Mouse (Mus musculus): ENCODE data around the gene Nat8f6.
A peak's percentile ranks its signal among the peaks of the same experiment; 100 is the strongest.
"Not testable (repeated sequence)": the region's sequence is repeated elsewhere in the genome, so short reads cannot be mapped to it uniquely, and the experiment has no call there.

Nat8f6 gene

DNA sequence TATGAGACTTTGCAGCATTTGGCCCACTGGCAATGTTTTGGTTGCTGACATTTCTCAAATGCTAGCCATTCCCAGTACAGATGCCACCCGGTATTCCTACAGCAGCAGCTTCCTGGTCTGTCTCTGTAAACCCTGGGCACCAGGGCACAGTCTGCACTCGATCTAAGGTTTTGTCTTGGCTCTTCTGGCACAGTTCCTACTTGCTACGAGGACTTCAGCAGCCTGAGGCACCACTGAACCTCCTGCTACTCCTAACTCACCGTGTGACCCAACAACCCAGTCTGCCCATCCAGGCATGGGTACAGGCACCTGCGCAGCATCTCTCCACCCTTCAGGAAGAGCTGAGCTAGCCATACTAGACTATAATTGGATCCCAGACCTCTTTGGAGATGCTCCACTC is 15.3 kb upstream of the Nat8f6 start:
- DNase-seq (ENCODE audit: low read depth, low spot score), result not testable (repeated sequence)

DNA sequence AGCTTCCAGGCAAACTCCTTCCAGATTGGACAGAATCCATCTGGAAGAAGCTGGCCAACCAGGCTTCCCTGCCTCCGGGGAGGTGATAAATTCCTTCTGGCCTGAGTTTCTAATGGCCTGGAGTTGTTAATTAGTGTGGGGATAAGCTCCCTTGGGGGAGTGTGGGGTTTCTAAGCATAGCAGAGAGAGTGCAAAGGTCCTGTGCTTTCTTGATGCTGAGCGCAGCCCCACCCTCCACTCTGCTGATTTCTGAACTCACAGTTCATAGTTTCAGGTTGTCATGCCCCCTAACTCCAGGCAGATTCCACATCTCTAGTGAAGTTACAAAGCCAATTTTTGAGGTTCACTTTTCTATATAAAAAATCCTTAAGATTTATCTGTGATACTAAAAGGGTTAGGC is 14.3 kb upstream of the Nat8f6 start:
- not testable (repeated sequence) for DNase-seq (ENCODE audit: low read depth, low spot score)

DNA sequence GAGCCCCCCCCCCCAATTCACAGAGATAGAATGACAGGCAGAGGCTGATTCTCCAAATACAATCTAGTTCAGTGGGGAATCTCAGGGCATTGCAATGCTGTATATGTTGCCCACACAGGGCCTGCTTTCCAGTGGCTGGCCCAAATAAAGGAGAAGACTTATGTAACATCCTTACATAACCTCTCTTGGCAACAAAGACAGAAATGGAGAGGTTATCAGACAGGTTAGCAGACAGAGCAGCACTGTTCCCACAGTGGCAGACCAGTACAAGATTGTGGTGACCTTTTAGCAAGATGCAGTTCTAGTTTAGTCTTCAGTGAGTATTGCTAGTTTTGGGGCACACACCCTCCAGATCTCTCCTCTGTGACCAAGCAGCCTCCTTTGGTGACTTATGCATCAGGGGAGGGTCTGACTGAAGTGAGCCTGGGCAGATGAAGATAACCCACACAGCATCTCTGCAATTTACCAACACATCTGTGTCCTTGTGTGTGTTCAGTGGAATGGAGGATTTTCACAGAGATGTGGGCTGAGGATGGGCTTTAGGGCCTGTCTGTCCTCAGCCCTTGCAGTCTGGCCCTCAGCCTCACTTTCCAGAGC is 13.8 kb upstream of the Nat8f6 start:
- not testable (repeated sequence) for DNase-seq (ENCODE audit: low read depth, low spot score)

DNA sequence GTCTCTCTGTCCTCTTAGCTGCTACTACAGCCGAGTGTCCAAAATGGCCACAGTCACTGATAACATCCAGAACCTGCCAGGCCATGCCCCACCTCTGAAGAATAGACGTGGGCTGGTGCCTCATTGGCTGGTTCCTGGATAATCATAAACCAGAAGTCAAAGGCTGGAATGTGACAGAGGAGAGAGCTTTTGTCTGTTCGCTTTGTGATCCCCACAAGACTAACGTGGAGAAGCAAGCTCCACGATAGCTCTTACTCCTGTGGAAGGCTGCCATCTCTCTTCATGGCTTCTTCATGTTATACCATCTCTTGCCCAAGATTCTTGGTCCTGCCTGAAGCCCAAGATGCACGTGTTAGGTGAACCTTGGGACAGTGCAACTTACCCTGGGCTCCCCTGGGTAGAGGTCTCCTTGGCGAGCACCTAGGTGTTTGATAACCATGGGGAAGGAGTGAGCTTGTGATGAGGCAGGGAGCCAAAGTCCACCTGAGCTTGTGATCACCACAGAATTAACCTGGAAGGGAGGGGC is 11.1 kb upstream of the Nat8f6 start, which contains the start of gene Nat8:
Gene Nat8 (minus strand): TSS at position 287 of the 526 bp plus-strand sequence.
- DNase-seq (ENCODE audit: low read depth, low spot score), result no peak

DNA sequence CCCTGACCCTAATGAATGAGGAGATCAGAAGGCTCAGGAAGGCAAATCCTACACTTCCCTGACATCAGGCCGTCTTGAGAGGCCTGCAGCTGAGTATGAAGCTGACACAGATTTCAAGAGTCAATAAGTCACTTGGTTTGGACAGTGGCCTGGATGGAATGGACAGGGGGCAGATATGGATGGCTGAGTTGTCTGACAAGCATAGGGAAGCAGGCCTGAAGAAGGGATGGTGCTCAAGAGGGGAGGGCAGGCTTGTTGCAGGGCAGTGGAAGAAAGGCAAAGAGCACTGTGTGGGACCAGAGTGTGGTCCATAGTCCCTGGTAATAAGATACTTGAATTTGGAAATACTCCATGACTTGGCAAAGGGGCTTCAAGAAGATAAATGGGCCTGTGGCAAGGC is 8.7 kb upstream of the Nat8f6 start:
- no peak for DNase-seq (ENCODE audit: low read depth, low spot score)

DNA sequence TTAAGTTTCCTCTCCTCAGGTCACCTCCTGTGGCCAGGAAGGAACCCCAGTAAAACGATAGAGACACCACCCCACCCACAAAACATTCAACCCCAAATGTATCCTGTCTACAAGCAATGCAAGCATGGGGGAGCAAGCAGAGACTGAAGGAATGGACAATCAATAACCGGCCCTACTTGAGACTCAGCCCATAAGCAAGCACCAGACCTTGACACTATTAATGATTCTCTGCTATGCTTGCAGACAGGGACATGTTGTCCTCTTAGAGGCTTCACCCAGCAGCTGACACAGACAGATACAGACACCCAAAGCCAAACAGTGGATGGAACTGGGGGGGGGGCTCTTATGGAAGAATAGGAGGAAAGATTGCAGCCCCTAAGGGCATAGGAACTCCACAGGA is 5.1 kb upstream of the Nat8f6 start:
- DNase-seq (ENCODE audit: low read depth, low spot score), result peak; percentile 1

DNA sequence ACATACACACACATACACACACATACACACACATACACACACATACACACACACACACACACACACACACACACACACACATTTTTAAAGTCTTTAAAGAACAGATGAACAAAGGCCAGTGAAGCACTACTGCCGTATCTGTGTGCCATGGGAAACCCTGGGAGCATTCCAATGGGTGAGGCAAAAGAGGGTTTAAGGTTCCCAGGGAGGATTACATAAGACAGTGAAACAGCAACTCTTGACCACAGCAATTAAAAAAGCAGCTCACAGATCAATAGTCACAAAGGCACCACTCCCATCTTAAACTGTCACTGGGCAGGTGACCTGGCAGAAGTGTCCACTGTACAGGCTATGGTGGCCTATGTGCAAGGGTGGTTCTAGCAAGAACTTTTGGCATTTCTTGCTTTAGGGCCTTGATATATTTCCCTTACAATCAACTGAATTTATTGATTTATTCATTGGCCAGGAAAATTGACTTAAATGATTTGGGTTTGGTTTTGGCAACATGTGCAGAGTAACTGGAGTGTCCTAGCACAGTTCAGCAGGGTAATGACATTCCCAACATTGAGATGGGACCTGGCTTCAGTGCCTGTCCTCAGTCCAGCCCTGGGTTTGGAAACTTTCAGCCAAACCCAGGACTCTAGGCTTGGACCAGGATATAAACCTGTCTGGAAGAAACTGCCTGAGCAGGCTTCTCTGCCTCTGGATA is 2.8 kb upstream of the Nat8f6 start:
- DNase-seq (ENCODE audit: low read depth, low spot score), result peak; percentile 1

DNA sequence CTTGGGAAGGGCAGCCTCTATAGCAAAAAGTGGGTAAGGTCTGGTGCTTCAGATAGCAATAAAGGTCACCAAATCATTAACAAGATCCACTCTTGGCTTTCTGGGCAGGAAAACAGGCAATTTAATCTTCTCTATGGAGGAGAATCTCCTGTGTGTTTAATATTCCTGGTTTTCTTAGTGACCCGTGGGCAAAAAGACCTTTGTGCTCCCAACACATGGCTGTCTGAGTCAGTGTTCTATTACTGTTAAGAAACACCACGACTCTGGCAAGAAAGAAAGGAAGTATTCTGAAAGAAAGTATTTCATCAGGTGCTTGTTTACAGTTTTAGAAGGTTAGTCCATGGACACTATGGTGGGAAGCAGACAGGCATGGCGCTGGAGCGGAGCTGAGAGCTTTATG is 1.5 kb upstream of the Nat8f6 start:
- DNase-seq (ENCODE audit: low read depth, low spot score), result no peak

DNA sequence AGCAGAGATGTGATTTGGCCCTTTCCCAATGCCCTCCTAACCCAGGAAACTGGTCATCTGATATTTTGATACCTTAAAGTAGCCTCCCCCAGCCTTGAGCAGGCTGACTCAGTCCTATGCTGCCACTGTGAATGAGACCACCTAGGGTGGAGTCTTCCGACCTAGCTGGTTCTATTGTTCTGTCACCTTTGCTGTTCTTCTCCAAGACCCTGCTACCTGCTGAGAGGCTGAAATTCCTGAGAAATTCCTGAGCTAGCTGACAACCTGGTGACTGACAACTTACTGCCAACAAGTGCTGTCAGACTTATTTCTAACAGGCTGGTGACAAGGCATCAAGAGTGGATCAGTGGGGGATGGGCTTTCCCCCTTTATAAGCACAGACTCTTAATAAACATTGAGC is 2.4 kb downstream of the Nat8f6 start:
- peak; percentile 86 for DNase-seq (ENCODE audit: low read depth, low spot score)

DNA sequence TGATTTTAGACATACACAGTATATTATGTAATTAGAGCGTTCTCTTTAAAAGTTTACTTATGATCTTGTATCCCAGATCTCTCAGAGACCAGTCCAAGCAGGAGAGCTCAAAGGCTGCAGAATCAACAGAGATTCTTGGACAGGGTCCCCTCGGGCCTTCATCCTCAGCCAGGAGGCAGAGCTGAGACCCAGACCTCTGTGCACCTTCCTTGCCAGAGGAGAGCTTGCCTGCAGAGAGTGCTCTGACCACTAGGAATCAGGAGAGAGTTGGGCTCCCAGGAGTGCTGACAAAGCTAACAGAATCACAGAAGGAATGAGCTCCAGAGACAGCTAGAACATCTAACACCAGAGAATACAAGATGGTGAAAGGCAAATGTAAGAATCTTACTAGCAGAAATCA is 7.4 kb downstream of the Nat8f6 start:
- peak; percentile 2 for DNase-seq (ENCODE audit: low read depth, low spot score)

DNA sequence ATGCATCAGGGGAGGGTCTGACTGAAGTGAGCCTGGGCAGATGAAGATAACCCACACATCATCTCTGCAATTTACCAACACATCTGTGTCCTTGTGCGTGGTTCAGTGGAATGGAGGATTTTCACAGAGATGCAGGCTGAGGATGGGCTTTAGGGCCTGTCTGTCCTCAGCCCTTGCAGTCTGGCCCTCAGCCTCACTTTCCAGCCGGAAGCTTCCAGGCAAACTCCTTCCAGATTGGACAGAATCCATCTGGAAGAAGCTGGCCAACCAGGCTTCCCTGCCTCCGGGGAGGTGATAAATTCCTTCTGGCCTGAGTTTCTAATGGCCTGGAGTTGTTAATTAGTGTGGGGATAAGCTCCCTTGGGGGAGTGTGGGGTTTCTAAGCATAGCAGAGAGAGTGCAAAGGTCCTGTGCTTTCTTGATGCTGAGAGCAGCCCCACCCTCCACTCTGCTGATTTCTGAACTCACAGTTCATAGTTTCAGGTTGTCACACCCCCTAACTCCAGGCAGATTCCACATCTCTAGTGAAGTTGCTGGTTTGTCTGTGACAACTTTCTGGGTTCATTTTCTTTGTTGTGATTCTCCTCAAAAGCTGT is 9.7 kb downstream of the Nat8f6 start:
- DNase-seq (ENCODE audit: low read depth, low spot score), result not testable (repeated sequence)

DNA sequence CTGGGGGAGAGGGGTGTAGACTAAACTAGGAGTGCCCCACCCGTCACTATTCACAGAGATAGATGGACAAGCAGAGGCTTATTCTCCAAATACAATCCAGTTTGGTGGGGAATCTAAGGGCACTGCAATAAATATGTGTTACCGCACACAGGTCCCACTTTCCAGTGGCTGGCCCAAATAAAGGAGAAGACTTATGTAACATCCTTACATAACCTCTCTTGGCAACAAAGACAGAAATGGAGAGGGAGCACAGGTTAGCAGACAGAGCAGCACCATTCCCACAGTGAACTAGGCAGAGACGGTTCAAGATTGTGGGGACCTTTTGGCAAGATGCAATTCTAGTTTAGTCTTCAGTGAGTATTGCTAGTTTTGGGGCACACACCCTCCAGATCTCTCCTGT is 10.2 kb downstream of the Nat8f6 start:
- not testable (repeated sequence) for DNase-seq (ENCODE audit: low read depth, low spot score)

DNA sequence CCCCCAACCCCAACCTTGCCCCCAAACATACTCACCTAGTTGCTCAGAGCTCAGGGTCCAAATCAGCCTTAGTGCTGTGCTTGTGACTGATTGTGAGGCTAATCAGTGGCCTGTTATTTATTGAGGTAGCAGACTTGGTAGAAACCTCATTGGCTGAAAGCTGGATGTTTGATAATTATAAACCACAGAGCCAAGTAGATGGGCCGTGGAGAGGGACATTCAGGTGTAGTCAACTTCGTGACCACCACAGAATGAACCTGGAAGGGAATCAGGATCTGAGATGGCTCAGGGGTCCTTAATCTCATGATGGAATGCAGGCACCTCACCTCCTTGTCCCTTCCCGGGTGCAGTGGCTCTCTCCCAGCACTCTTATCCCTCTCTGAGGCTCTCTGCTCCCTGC is 11.0 kb downstream of the Nat8f6 start:
- DNase-seq (ENCODE audit: low read depth, low spot score), result not testable (repeated sequence)

DNA sequence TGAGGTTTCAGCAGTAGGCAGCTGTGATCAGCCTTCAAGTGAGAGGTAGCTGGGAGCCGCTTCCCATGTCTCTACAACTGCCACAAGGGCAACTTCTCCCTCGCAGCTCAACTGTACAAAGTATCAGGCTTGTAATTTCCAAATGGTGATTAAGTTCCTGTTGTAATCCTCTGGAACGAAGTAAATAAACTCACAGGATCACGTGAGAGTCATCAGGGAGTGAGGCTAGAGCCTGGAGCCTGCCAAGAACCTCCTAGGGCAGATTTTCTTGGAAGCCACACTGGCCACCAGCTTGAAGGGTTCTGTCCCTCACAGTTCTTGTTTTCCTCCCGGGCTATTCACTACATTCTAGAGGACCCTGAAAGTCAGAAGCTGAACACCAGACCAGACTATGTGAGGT is 17.6 kb downstream of the Nat8f6 start:
- DNase-seq (ENCODE audit: low read depth, low spot score), result not testable (repeated sequence)

DNA sequence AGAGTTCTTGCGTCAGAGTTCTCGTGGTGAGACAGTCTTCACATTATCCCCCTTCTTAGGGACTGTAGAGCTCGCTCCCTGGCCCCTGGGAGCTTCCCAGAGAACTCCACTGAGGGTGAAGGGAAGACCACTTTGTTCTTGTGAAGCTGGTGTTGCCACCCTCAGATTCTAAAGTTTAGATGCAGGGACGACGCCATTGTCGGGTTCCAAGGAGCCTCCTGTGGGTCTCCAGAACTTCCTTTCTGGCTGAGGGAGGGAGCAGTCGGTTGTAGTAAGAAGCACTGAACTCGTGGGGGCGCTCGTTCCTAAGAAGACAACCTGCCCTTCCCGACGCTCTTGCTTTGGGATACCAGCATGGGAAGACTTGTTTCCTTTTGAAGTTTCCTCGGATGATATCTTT is 55.2 kb downstream of the Nat8f6 start, which contains the start of gene Nat8f3:
Gene Nat8f3 (minus strand): TSS at position 223 of the 400 bp plus-strand sequence.
- DNase-seq (ENCODE audit: low read depth, low spot score), result peak; percentile 7

DNA sequence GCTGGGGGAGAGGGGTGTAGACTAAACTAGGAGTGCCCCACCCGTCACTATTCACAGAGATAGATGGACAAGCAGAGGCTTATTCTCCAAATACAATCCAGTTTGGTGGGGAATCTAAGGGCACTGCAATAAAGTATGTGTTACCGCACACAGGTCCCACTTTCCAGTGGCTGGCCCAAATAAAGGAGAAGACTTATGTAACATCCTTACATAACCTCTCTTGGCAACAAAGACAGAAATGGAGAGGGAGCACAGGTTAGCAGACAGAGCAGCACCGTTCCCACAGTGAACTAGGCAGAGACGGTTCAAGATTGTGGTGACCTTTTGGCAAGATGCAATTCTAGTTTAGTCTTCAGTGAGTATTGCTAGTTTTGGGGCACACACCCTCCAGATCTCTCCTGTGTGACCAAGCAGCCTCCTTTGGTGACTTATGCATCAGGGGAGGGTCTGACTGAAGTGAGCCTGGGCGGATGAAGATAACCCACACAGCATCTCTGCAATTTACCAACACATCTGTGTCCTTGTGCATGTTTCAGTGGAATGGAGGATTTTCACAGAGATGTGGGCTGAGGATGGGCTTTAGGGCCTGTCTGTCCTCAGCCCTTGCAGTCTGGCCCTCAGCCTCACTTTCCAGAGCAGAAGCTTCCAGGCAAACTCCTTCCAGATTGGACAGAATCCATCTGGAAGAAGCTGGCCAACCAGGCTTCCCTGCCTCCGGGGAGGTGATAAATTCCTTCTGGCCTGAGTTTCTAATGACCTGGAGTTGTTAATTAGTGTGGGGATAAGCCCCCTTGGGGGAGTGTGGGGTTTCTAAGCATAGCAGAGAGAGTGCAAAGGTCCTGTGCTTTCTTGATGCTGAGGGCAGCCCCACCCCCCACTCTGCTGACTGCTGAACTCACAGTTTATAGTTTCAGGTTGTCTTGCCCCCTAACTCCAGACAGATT is 57.4 kb downstream of the Nat8f6 start:
- not testable (repeated sequence) for DNase-seq (ENCODE audit: low read depth, low spot score)

DNA sequence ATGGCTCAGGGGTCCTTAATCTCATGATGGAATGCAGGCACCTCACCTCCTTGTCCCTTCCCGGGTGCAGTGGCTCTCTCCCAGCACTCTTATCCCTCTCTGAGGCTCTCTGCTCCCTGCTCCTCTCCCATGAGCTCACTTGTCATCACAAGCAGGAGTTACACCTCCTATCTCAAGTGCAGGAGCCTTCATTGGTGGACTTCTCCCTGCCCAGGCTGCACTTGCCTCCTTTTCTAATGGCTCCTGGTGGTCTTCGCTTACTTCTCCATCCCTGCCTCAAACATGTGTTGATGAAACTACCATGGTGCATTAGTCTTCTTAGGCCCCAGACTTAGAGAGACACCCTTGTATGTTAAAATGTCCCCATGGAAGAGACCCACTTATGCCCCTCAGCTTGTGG is 58.1 kb downstream of the Nat8f6 start:
- not testable (repeated sequence) for DNase-seq (ENCODE audit: low read depth, low spot score)
